Mouse (Mus musculus) myocyte (in vitro differentiated cells): ENCODE measurements around the gene Aig1. TPM values are rescaled to one million over a fixed set of nuclear protein-coding genes. Genes with fewer than 3 reads are reported as not detected.

Experiments
- H3K27me3 ChIP-seq: one replicate; pipeline ENCODE4 v1.6.1; 2011; ENCODE audit not compliant: control insufficient read depth, insufficient read depth, insufficient read length
- H3K36me3 ChIP-seq: one replicate; pipeline ENCODE4 v1.6.1; 2011; ENCODE audit not compliant: control insufficient read depth, insufficient read depth
- H3K4me2 ChIP-seq: one replicate; pipeline ENCODE4 v1.6.1; 2011; ENCODE audit warnings: low read depth, control low read depth
- H3K4me3 ChIP-seq: one replicate; pipeline ENCODE4 v1.5.1; 2011; ENCODE audit warnings: mild to moderate bottlenecking, control low read depth, moderate library complexity
- H3K79me2 ChIP-seq: one replicate; pipeline ENCODE4 v1.6.1; 2011; ENCODE audit not compliant: control insufficient read depth, insufficient read depth
- H3ac ChIP-seq: one replicate; pipeline ENCODE4 v1.6.1; 2011; ENCODE audit not compliant: control insufficient read depth, insufficient read length
- CEBPB ChIP-seq: IDR thresholded peaks from 2 replicates; pipeline ENCODE4 v1.6.1; 2011; ENCODE audit warnings: mild to moderate bottlenecking, moderate library complexity; ENCODE audit not compliant: poor library complexity, insufficient read depth, severe bottlenecking
- E2F4 ChIP-seq: IDR thresholded peaks from one replicate; pipeline ENCODE4 v1.6.1; 2011; ENCODE audit warnings: mild to moderate bottlenecking, control low read depth, moderate library complexity; ENCODE audit not compliant: insufficient read depth
- MAX ChIP-seq: IDR thresholded peaks from one replicate; pipeline ENCODE4 v1.6.1; 2011; ENCODE audit warnings: low read depth, mild to moderate bottlenecking, control low read depth
- MYOD1 ChIP-seq, 3 experiments: IDR thresholded peaks; one replicate each; pipeline ENCODE4 v1.6.1; 2011; ENCODE audit warnings: control low read depth in 2 of 3, low read depth in 2 of 3, mild to moderate bottlenecking in 2 of 3, moderate library complexity in 1 of 3; ENCODE audit not compliant: insufficient read length in 2 of 3, control insufficient read depth in 1 of 3
- MYOG ChIP-seq, 3 experiments: IDR thresholded peaks; one replicate each; pipeline ENCODE4 v1.6.1; 2011; ENCODE audit warnings: control low read depth in 2 of 3, low read depth in 2 of 3, mild to moderate bottlenecking in 2 of 3; ENCODE audit not compliant: insufficient read length in 2 of 3, control insufficient read depth in 1 of 3, insufficient read depth in 1 of 3
- POLR2A ChIP-seq: IDR thresholded peaks from one replicate; pipeline ENCODE4 v1.6.1; 2011; ENCODE audit warnings: low read depth, mild to moderate bottlenecking, control low read depth, moderate library complexity; ENCODE audit not compliant: insufficient read length
- POLR2AphosphoS2 ChIP-seq: IDR thresholded peaks from one replicate; pipeline ENCODE4 v1.6.1; 2011; ENCODE audit warnings: low read depth, control low read depth; ENCODE audit not compliant: insufficient read length
- REST ChIP-seq: IDR thresholded peaks from one replicate; pipeline ENCODE4 v1.6.1; 2011; ENCODE audit warnings: mild to moderate bottlenecking, control low read depth, moderate library complexity; ENCODE audit not compliant: insufficient read depth, insufficient read length
- SRF ChIP-seq: IDR thresholded peaks from one replicate; pipeline ENCODE4 v1.6.1; 2011; ENCODE audit warnings: low read depth; ENCODE audit not compliant: control insufficient read depth, insufficient read length
- TCF12 ChIP-seq: IDR thresholded peaks from one replicate; pipeline ENCODE4 v1.6.1; 2011; ENCODE audit warnings: mild to moderate bottlenecking, control low read depth; ENCODE audit not compliant: poor library complexity, insufficient read depth, severe bottlenecking
- TCF3 ChIP-seq: IDR thresholded peaks from one replicate; pipeline ENCODE4 v1.6.1; 2011; ENCODE audit warnings: low read depth, control low read depth; ENCODE audit not compliant: insufficient read length
- USF1 ChIP-seq: IDR thresholded peaks from one replicate; pipeline ENCODE4 v1.6.1; 2011; ENCODE audit warnings: low read depth, mild to moderate bottlenecking, control low read depth, moderate library complexity
- polyA plus RNA-seq: library from polyadenylated mRNA; unstranded; fragments of >200 nt; fragmentation: generic; extraction: Trizol; gene quantifications from one replicate; pipeline ENCODE4 v1.2.1, GENCODE M21; 2012; ENCODE audit warnings: missing spikeins

The Aig1 gene
- polyA plus RNA-seq, 1 experiment: 31.3 TPM

GRCm38 (mm10) chr10:13832546-13833033, 36.2 kb downstream of the Aig1 start:
- H3K79me2 ChIP-seq: no peaks in the 10 kb centered on the region
- no peak overlapping the region for H3ac ChIP-seq
- H3K4me3 ChIP-seq: peak overlapping the region; percentile 20
- peaks cover 5% of the 10 kb centered on the region for H3K36me3 ChIP-seq
- H3K4me2 ChIP-seq: peak overlapping the region; percentile 98
- TF ChIP-seq POLR2A (no peak), MAX (no peak)
- H3K27me3 ChIP-seq: no peaks in the 10 kb centered on the region

GRCm38 (mm10) chr10:13827150-13827549, 41.6 kb downstream of the Aig1 start:
- Histone ChIP-seq H3K4me3 (no peak overlapping the region), H3K4me2 (no peak overlapping the region), H3ac (no peak overlapping the region), H3K79me2 (no peaks in the 10 kb centered on the region), H3K27me3 (no peaks in the 10 kb centered on the region), H3K36me3 (peaks cover 14% of the 10 kb centered on the region)
- TF ChIP-seq MAX (no peak), SRF (no peak), E2F4 (no peak), MYOD1 (IDR thresholded peaks at IDR 0.05; ENCODE audit: control insufficient read depth in 1 of 3, insufficient read length in 2 of 3, low read depth in 2 of 3) (no peak), TCF3 (no peak), TCF12 (no peak), POLR2A (no peak), USF1 (no peak), REST (no peak), MYOG (IDR thresholded peaks at IDR 0.05; ENCODE audit: control insufficient read depth in 1 of 3, insufficient read depth in 1 of 3, insufficient read length in 2 of 3, low read depth in 2 of 3) (no peak), POLR2AphosphoS2 (no peak), CEBPB (no peak)

GRCm38 (mm10) chr10:13813591-13813990, 55.2 kb downstream of the Aig1 start:
- Histone ChIP-seq H3K4me2 (no peak overlapping the region), H3K4me3 (no peak overlapping the region), H3K27me3 (no peaks in the 10 kb centered on the region), H3K79me2 (no peaks in the 10 kb centered on the region), H3ac (no peak overlapping the region), H3K36me3 (no peaks in the 10 kb centered on the region)
- TF ChIP-seq MYOG (IDR thresholded peaks at IDR 0.05; ENCODE audit: control insufficient read depth in 1 of 3, insufficient read depth in 1 of 3, insufficient read length in 2 of 3, low read depth in 2 of 3) (no peak), MAX (no peak), POLR2A (no peak), CEBPB (no peak), REST (no peak), MYOD1 (IDR thresholded peaks at IDR 0.05; ENCODE audit: control insufficient read depth in 1 of 3, insufficient read length in 2 of 3, low read depth in 2 of 3) (no peak), SRF (no peak), POLR2AphosphoS2 (no peak), USF1 (no peak), E2F4 (no peak), TCF12 (no peak), TCF3 (no peak)

GRCm38 (mm10) chr10:13808291-13808690, 60.5 kb downstream of the Aig1 start:
- H3K36me3 ChIP-seq: no peaks in the 10 kb centered on the region
- H3K4me3 ChIP-seq: no peak overlapping the region
- H3ac ChIP-seq: no peak overlapping the region
- no peaks in the 10 kb centered on the region for H3K79me2 ChIP-seq
- TF ChIP-seq TCF12 (no peak), SRF (no peak), CEBPB (no peak), USF1 (no peak), MAX (no peak), POLR2AphosphoS2 (no peak), REST (no peak), MYOD1 (IDR thresholded peaks at IDR 0.05; ENCODE audit: control insufficient read depth in 1 of 3, insufficient read length in 2 of 3, low read depth in 2 of 3) (no peak), MYOG (IDR thresholded peaks at IDR 0.05; ENCODE audit: control insufficient read depth in 1 of 3, insufficient read depth in 1 of 3, insufficient read length in 2 of 3, low read depth in 2 of 3) (no peak), TCF3 (no peak), E2F4 (no peak), POLR2A (no peak)
- no peak overlapping the region for H3K4me2 ChIP-seq
- no peaks in the 10 kb centered on the region for H3K27me3 ChIP-seq

GRCm38 (mm10) chr10:13806806-13807205, 62.0 kb downstream of the Aig1 start:
- peaks cover under 1% of the 10 kb centered on the region for H3K36me3 ChIP-seq
- no peaks in the 10 kb centered on the region for H3K79me2 ChIP-seq
- no peak overlapping the region for H3ac ChIP-seq

More at GRCm38 (mm10) chr10:13806806-13807205, 62.0 kb downstream of the Aig1 start:
- no peak for TF ChIP-seq USF1
- TF ChIP-seq TCF3: no peak
- Histone ChIP-seq H3K27me3 (no peaks in the 10 kb centered on the region), H3K4me3 (no peak overlapping the region), H3K4me2 (no peak overlapping the region)
